In genomic region chr10:92248648-92249047, GRCm38 (mm10) we compare ENCODE assay signal across 12 mouse cellular contexts.
DNase-seq lines count a peak whose midpoint lies in the region; ATAC-seq and TF ChIP-seq lines count a peak whose summit lies in the region.
"Had no signal": no experiment of that assay in that cellular context is flagged by ENCODE, and none has a peak within 500 bp of the region (broad histone marks: within the 10 kb centered on the region; RNA-seq: fewer than 3 reads in every experiment).

No protein-coding gene starts in this region.

- TF ChIP-seq POLR2A in brain, embryonic 14.5 days (IDR thresholded peaks at IDR 0.05; ENCODE audit: borderline replicate concordance, extremely low read depth, insufficient read depth, insufficient read length, poor library complexity, severe bottlenecking): no peak

- H3K27ac ChIP-seq in forebrain, embryonic 15.5 days (replicated peaks): no peak overlapping the region
- peak overlapping the region; percentile 55; the same call in 1 of the 2 replicates for H3K27ac ChIP-seq in midbrain, embryonic 12.5 days (replicated peaks)
- no peak overlapping the region for H3K27ac ChIP-seq in heart, embryonic 11.5 days (ENCODE audit: low read depth, low read length)
- H3K27ac ChIP-seq: intestine, embryonic 15.5 days; left cerebral cortex, adult 2 months; stomach, embryonic 15.5 days had no signal

- no peak overlapping the region for H3K9ac ChIP-seq in forebrain, embryonic 15.5 days (replicated peaks)
- H3K9ac ChIP-seq in midbrain, embryonic 12.5 days (replicated peaks): no peak overlapping the region
- no peak overlapping the region for H3K9ac ChIP-seq in heart, embryonic 11.5 days (ENCODE audit: low read depth, low read length)
- H3K9ac ChIP-seq: intestine, embryonic 15.5 days; liver, postnatal 0 days; stomach, embryonic 15.5 days had no signal

- WGBS in forebrain, embryonic 15.5 days: 12% methylated on average over 3 of the region's 3 CpGs
- 6% methylated on average over 3 of the region's 3 CpGs for WGBS in midbrain, embryonic 12.5 days
- WGBS in heart, embryonic 11.5 days (ENCODE audit: insufficient replicate concordance): 72% methylated on average over 3 of the region's 3 CpGs

- H3K9me3 ChIP-seq in forebrain, embryonic 15.5 days: no peaks in the 10 kb centered on the region
- no peaks in the 10 kb centered on the region for H3K9me3 ChIP-seq in midbrain, embryonic 12.5 days
- no peaks in the 10 kb centered on the region for H3K9me3 ChIP-seq in heart, embryonic 11.5 days (replicated peaks; ENCODE audit: control insufficient read depth, low read length)
- H3K9me3 ChIP-seq: intestine, embryonic 15.5 days; stomach, embryonic 15.5 days had no signal

- peak; percentile 7 to 13 for DNase-seq in frontal cortex, adult 2 months (ENCODE audit: extremely low spot score in 1 of 2, low spot score in 1 of 2)
- no peak for DNase-seq in frontal cortex, postnatal 14 days (ENCODE audit: low spot score in 2 of 2)
- peak; percentile 91 for DNase-seq in brain, embryonic 14.5 days (ENCODE audit: low read depth)
- DNase-seq in gastrocnemius, adult 8-10 months (ENCODE audit: low spot score in 2 of 2): no peak
- DNase-seq in spleen, postnatal 36 days (ENCODE audit: low spot score in 2 of 2): no peak
- DNase-seq: liver, postnatal 0 days had no signal

- no peak for TF ChIP-seq CTCF in brain, embryonic 14.5 days (IDR thresholded peaks at IDR 0.05; ENCODE audit: borderline replicate concordance, extremely low read depth, insufficient read depth, insufficient read length)

- ATAC-seq in forebrain, embryonic 15.5 days (replicated peaks): peak; percentile 81
- 0 out of 2 replicates have a peak, but pooled peaks have one; percentile 32 for ATAC-seq in midbrain, embryonic 12.5 days (ENCODE audit: low FRiP score, low read depth)
- ATAC-seq in heart, embryonic 11.5 days (replicated peaks; ENCODE audit: insufficient number of reproducible peaks, low FRiP score, low TSS enrichment): no peak
- ATAC-seq: intestine, embryonic 15.5 days; liver, postnatal 0 days had no signal

- no peak overlapping the region for H3K4me3 ChIP-seq in forebrain, embryonic 15.5 days
- H3K4me3 ChIP-seq in midbrain, embryonic 12.5 days: no peak overlapping the region
- H3K4me3 ChIP-seq in heart, embryonic 11.5 days (ENCODE audit: low read depth, low read length): no peak overlapping the region
- H3K4me3 ChIP-seq: intestine, embryonic 15.5 days; left cerebral cortex, adult 2 months; stomach, embryonic 15.5 days had no signal

- no peak overlapping the region for H3K4me2 ChIP-seq in forebrain, embryonic 15.5 days (replicated peaks)
- H3K4me2 ChIP-seq in midbrain, embryonic 12.5 days (replicated peaks): no peak overlapping the region
- no peak overlapping the region for H3K4me2 ChIP-seq in heart, embryonic 11.5 days
- H3K4me2 ChIP-seq: intestine, embryonic 15.5 days; stomach, embryonic 15.5 days had no signal

- H3K36me3 ChIP-seq in forebrain, embryonic 15.5 days: no peaks in the 10 kb centered on the region
- H3K36me3 ChIP-seq in midbrain, embryonic 12.5 days: no peaks in the 10 kb centered on the region
- H3K36me3 ChIP-seq in heart, embryonic 11.5 days (ENCODE audit: control insufficient read depth, insufficient read depth, low read length): no peaks in the 10 kb centered on the region
- H3K36me3 ChIP-seq: intestine, embryonic 15.5 days; stomach, embryonic 15.5 days had no signal

- H3K4me1 ChIP-seq in forebrain, embryonic 15.5 days: peaks cover 22% of the 10 kb centered on the region
- H3K4me1 ChIP-seq in midbrain, embryonic 12.5 days: peaks cover 27% of the 10 kb centered on the region
- no peaks in the 10 kb centered on the region for H3K4me1 ChIP-seq in heart, embryonic 11.5 days (ENCODE audit: control insufficient read depth, insufficient read depth, low read length)
- H3K4me1 ChIP-seq: intestine, embryonic 15.5 days; stomach, embryonic 15.5 days had no signal

- H3K27me3 ChIP-seq in forebrain, embryonic 15.5 days: no peaks in the 10 kb centered on the region
- H3K27me3 ChIP-seq in midbrain, embryonic 12.5 days: no peaks in the 10 kb centered on the region; the same call in 1 of the 2 replicates
- H3K27me3 ChIP-seq in heart, embryonic 11.5 days (ENCODE audit: control insufficient read depth, insufficient read depth, low read length): no peaks in the 10 kb centered on the region
- H3K27me3 ChIP-seq: intestine, embryonic 15.5 days; stomach, embryonic 15.5 days had no signal

Comparison
In these comparisons a context has a peak if more than half of its experiments do, and no peak if none do; other contexts are left out.
1. DNase-seq: peak in frontal cortex, adult 2 months (2 of 2) and brain, embryonic 14.5 days (single experiment); none in frontal cortex, postnatal 14 days (0 of 2), gastrocnemius, adult 8-10 months (0 of 2) and spleen, postnatal 36 days (0 of 2).